Mouse (Mus musculus) layer of hippocampus, adult 6 months (tissue): Measurements from ENCODE around the gene Evi5. TPM values are rescaled to one million over a fixed set of nuclear protein-coding genes. Genes with fewer than 3 reads are reported as not detected.

Experiments used
- long read RNA-seq, 2 experiments: library from polyadenylated mRNA; unstranded; transcript quantifications; one replicate each; pipeline ENCODE4 v2.0.0; 2019 to 2020
- polyA plus RNA-seq: library from polyadenylated mRNA; unstranded; fragments of <200 nt; fragmentation: Nextera tagmentation; gene quantifications from 2 replicates; pipeline ENCODE4 v1.2.3, GENCODE M21; 2021

Evi5 gene
- polyA plus RNA-seq, result 22.7 and 28.2 TPM in 2 replicates
- long read RNA-seq, experiment 1, transcript Evi5-202 (10 exons, 1,587 nt), result major isoform, 6 of 52 reads
- long read RNA-seq, experiment 1, partial matches to known transcripts, result 23 of 52 reads
- long read RNA-seq, experiment 1, other reads (novel, unspliced or antisense), result 20 of 52 reads
- long read RNA-seq, experiment 2, transcript Evi5-202 (10 exons, 1,587 nt), result major isoform, 5 of 110 reads
- long read RNA-seq, experiment 2, partial matches to known transcripts, result 77 of 110 reads
- long read RNA-seq, experiment 2, other reads (novel, unspliced or antisense), result 27 of 110 reads

DNA sequence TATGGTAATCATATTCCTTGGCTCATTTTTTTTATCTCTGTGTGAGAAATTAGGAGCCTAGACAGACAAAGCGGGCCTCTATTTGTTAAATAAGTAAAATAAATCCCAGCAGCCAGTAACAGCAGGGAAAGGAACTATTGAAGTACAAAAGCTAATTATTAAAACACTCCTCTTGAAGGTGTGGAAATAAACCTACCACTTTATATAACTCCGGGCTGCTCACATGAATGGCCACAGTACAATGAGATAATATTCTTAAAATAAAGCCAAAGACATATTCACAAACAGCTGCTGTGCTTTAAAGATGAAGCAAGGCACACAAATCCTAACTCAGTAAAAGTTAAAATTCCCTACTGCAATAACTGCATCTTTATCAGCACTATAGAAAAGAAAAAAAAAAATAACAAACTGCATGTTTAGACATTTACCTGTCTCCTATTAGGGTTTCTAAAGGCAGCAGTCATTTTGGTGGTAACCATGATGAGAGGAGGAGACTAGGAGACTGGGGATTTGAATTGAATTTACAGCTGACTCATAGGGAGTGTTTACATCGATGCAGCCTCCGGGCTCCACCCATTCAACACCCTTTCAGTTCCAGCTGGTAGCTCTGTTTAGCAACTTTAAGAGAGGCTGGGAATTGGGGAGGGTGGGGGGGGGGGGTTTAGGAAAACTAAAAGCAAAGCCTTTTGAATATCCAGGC is at the start of gene Evi5:
TSS of gene Evi5 (minus strand) at position 547 of the 700 bp plus-strand sequence.

DNA sequence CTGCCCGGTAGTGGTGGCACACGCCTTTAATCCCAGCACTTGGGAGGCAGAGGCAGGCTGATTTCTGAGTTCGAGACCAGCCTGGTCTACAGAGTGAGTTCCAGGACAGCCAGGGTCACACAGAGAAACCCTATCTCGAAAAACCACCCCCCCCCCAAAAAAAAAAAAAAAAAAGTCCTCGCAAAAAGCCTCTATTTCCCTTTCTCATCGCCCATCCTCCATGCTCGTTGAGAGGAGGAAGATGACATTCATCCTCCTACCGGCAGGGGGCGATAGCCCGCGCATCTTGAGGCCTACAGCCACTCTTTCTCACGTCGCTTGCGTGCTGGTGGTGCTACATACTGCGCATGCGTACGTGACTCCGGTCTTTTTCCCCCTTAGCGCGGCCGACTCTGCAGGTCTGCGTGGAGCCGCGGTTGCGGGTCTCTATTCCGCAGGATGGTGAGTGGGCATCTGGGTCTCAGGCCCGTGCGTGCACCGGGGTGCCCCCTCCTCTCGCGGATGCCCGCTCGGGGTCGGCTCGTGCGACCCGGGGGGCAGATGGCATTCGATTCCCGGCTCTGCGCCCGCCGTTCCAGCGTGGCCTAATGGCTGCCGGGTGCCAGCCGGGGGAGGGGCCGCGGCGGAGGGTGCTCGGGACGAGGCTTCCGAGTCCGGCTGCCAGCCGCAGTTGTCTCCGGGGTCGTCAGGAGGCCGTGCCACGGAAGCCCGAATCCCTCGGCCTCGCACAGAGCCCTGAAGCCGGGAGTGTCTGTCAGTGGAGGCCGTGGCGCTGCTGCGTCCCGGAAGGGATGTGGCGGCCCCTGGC is 25.5 kb upstream of the Evi5 start, which contains the start of gene Rpl5:
TSS of gene Rpl5 (plus strand) at position 297 of the 808 bp plus-strand sequence.

DNA sequence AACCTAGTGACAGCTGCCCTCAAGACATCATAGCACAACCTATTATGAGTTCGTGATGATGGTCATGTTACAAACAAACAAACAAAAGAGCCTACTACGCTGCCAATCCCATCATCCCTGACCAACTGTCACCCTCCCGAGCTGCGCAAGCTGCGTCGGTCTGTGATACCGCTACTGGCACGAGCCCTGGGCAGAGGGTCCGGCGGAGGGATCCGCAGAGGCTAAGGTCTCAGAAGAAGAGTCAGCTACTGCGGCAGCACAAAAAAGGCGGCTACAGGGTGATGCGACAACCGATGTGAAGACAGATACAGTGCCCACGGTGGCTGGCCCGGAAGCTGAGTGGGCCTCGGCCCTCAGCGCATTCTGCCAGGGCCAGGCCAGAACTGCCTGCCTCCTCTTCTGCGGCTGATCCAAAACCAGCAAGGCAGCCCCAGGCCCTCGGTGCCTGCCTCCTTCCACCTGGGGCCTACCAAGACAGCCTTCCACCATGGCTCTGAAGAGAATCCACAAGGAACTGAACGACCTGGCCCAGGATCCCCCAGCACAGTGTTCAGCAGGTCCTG is 44.8 kb downstream of the Evi5 start, which contains the start of gene Ube2d2b:
TSS of gene Ube2d2b (plus strand) at position 102 of the 563 bp plus-strand sequence.

DNA sequence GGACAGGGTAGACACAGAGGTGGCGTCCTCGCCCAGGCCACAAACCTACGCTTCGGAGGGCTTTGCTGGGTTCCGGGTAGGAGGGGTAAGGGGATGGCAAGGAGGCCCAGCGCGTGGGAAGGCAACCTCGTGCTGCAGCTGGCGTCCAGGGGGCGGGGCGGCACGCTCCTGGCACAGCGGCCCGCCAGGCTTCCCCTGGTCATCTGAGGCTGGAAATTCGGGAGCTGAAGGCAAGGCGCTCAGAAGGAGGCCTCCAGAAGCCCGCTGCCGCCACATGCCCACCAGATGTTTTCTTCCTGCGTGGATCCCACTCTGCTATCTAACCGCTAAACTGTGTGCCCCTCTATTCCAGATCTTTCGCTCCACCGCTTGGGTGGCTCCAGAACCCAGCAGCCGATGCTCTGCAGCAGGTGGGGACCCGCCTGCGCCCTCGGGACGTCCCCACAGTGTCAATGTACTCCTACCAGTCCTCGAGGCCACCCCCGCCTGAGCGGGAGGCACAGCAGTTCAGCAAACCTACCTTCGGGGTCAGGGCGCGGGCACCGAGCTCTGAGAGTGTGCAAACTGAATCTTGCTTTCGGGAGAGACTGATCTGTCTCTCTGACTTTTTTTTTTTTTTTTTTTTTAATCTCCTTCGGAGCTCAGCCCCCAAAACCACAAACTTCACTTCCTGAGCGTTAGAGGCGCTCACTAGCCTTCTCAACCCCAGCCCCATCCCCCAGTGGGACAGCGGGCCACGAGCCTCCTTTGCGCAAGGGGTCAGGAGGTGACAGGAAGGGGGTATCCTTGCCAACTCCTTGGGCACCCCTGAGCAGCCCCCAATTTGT is 149.3 kb downstream of the Evi5 start, which contains the start of gene Gfi1:
TSS of gene Gfi1 (minus strand) at position 602 of the 827 bp plus-strand sequence.

Other genes starting within 250 kb of the Evi5 start
- gene Gfi1, start 149.1 kb downstream of the Evi5 start, polyA plus RNA-seq, result not detected in 2 replicates
- not detected in 2 replicates for gene Ube2d2b, start 45.0 kb downstream of the Evi5 start, polyA plus RNA-seq
- 62.7 and 63.8 TPM in 2 replicates for gene Rpl5, start 25.4 kb upstream of the Evi5 start, polyA plus RNA-seq
- 21.5 and 23.4 TPM in 2 replicates for gene Fam69a, start 112.0 kb upstream of the Evi5 start, polyA plus RNA-seq
- gene Mtf2, start 190.6 kb upstream of the Evi5 start, polyA plus RNA-seq, result 17.3 and 19.9 TPM in 2 replicates